Mouse (Mus musculus) hindbrain, embryonic 14.5 days (tissue): ENCODE data around the gene Pole4. TPM values are rescaled to one million over a fixed set of nuclear protein-coding genes. Genes with fewer than 3 reads are reported as not detected.

ENCODE experiments used
- ATAC-seq: fragments of 200-750 bp; cut with Nextera tagmentation; 2 replicates; pipeline ENCODE4 v1.8.0; 2017; ENCODE audit warnings: moderate number of reproducible peaks, mild to moderate bottlenecking, moderate TSS enrichment, moderate library complexity; ENCODE audit not compliant: low FRiP score
- DNase-seq: peaks from one replicate; pipeline ENCODE4 v3.0.0-alpha.2; 2015; ENCODE audit warnings: low spot score
- H3K27ac ChIP-seq: fragments of 300-500 bp; sonication (generic); 2 replicates; pipeline ENCODE4 v1.5.1; 2014; ENCODE audit warnings: mild to moderate bottlenecking, moderate library complexity
- H3K27me3 ChIP-seq: fragments of 300-500 bp; sonication (generic); 2 replicates; pipeline ENCODE4 v1.6.1; 2014; ENCODE audit warnings: mild to moderate bottlenecking, low read length, mixed read lengths; ENCODE audit not compliant: control insufficient read depth, insufficient read depth
- H3K36me3 ChIP-seq: fragments of 300-500 bp; sonication (generic); replicated peaks from 2 replicates; pipeline ENCODE4 v1.6.1; 2014; ENCODE audit not compliant: control insufficient read depth, insufficient read depth
- H3K4me1 ChIP-seq: fragments of 300-500 bp; sonication (generic); replicated peaks from 2 replicates; pipeline ENCODE4 v1.6.1; 2014; ENCODE audit warnings: antibody characterized with exemption, low read length, mixed read lengths; ENCODE audit not compliant: control insufficient read depth, insufficient read depth
- H3K4me2 ChIP-seq: fragments of 300-500 bp; sonication (generic); replicated peaks from 2 replicates; pipeline ENCODE4 v1.6.1; 2014; ENCODE audit warnings: mild to moderate bottlenecking, moderate library complexity
- H3K4me3 ChIP-seq: fragments of 300-500 bp; sonication (generic); replicated peaks from 2 replicates; pipeline ENCODE4 v1.5.1; 2014; ENCODE audit warnings: mild to moderate bottlenecking, low read length
- H3K9ac ChIP-seq: fragments of 300-500 bp; sonication (generic); 2 replicates; pipeline ENCODE4 v1.6.1; 2014
- H3K9me3 ChIP-seq: fragments of 300-500 bp; sonication (generic); 2 replicates; pipeline ENCODE4 v1.6.1; 2016; ENCODE audit warnings: low read length; ENCODE audit not compliant: control insufficient read depth
- WGBS: fragments of 180-500 bp; shearing (Covaris S2); extraction: QIAGEN DNeasy Blood & Tissue Kit; methylation state at CpG from one replicate; pipeline ENCODE4 v1.1.7; 2014; 5-methylcytosine and 5-hydroxymethylcytosine counted together
- polyA plus RNA-seq: library from polyadenylated mRNA; unstranded; fragments of >200 nt; fragmentation: Nextera tagmentation; extraction: Ambion mirVana; gene quantifications from 2 replicates; pipeline ENCODE4 v1.2.1, GENCODE M21; 2014

Pole4 gene
- polyA plus RNA-seq, 1 experiment from 2014 or later, result 157 TPM

GRCm38 (mm10) chr6:82609339-82609926 is 95.7 kb downstream of the Pole4 start:
- peak; percentile 76; the same call in 1 of the 2 replicates for ATAC-seq
- Histone ChIP-seq H3K4me2 (0 out of 2 replicates have a peak overlapping the region, but pooled peaks have one; percentile 5), H3K9me3 (no peaks in the 10 kb centered on the region), H3K4me3 (no peak overlapping the region), H3K27me3 (no peaks in the 10 kb centered on the region), H3K27ac (no peak overlapping the region; the same call in 1 of the 2 replicates), H3K36me3 (no peaks in the 10 kb centered on the region), H3K4me1 (peaks cover 8% of the 10 kb centered on the region; the same call in 1 of the 2 replicates), H3K9ac (no peak overlapping the region)
- 37% methylated on average over 7 of the region's 7 CpGs for WGBS
- peak; percentile 52 for DNase-seq

GRCm38 (mm10) chr6:82608756-82609155 is 96.4 kb downstream of the Pole4 start:
- Histone ChIP-seq H3K27ac (peak overlapping the region; percentile 23; the same call in 1 of the 2 replicates), H3K4me3 (no peak overlapping the region), H3K4me2 (no peak overlapping the region), H3K9ac (no peak overlapping the region), H3K4me1 (peaks cover 8% of the 10 kb centered on the region; the same call in 1 of the 2 replicates), H3K27me3 (no peaks in the 10 kb centered on the region), H3K9me3 (no peaks in the 10 kb centered on the region), H3K36me3 (no peaks in the 10 kb centered on the region)
- 89% methylated on average over 4 of the region's 4 CpGs for WGBS
- 0 out of 2 replicates have a peak, but pooled peaks have one; percentile 7 for ATAC-seq
- no peak for DNase-seq

GRCm38 (mm10) chr6:82604791-82605190 is 100.4 kb downstream of the Pole4 start:
- 61% methylated on average over 8 of the region's 8 CpGs for WGBS
- no peak overlapping the region for H3K4me3 ChIP-seq
- no peak overlapping the region for H3K4me2 ChIP-seq
- DNase-seq (no peak), ATAC-seq (no peak)
- H3K9me3 ChIP-seq, result no peaks in the 10 kb centered on the region; the same call in 1 of the 2 replicates
- no peaks in the 10 kb centered on the region for H3K27me3 ChIP-seq
- no peak overlapping the region for H3K27ac ChIP-seq
- peaks cover 14% of the 10 kb centered on the region; the same call in 1 of the 2 replicates for H3K4me1 ChIP-seq
- no peak overlapping the region for H3K9ac ChIP-seq
- H3K36me3 ChIP-seq, result no peaks in the 10 kb centered on the region

GRCm38 (mm10) chr6:82603665-82604064 is 101.5 kb downstream of the Pole4 start:
- 42% methylated on average over 2 of the region's 2 CpGs for WGBS

GRCm38 (mm10) chr6:82603228-82603627 is 101.9 kb downstream of the Pole4 start:
- Histone ChIP-seq H3K36me3 (no peaks in the 10 kb centered on the region), H3K27me3 (no peaks in the 10 kb centered on the region), H3K4me1 (0 out of 2 replicates have a peak, but pooled peaks cover 9% of the 10 kb centered on the region), H3K9me3 (no peaks in the 10 kb centered on the region; the same call in 1 of the 2 replicates), H3K4me3 (no peak overlapping the region), H3K27ac (no peak overlapping the region), H3K9ac (no peak overlapping the region), H3K4me2 (no peak overlapping the region)
- 79% methylated on average over 9 of the region's 9 CpGs for WGBS
- no peak for ATAC-seq
- no peak for DNase-seq

More at GRCm38 (mm10) chr6:82603665-82604064, 101.5 kb downstream of the Pole4 start:
- ATAC-seq (no peak), DNase-seq (peak; percentile 62)
- Histone ChIP-seq H3K9me3 (no peaks in the 10 kb centered on the region; the same call in 1 of the 2 replicates), H3K9ac (no peak overlapping the region), H3K4me1 (0 out of 2 replicates have a peak, but pooled peaks cover 9% of the 10 kb centered on the region), H3K27ac (no peak overlapping the region), H3K36me3 (no peaks in the 10 kb centered on the region), H3K4me2 (no peak overlapping the region), H3K27me3 (no peaks in the 10 kb centered on the region), H3K4me3 (no peak overlapping the region)

GRCm38 (mm10) chr6:82595461-82596090 is 109.6 kb downstream of the Pole4 start:
- no peaks in the 10 kb centered on the region for H3K36me3 ChIP-seq
- WGBS, result 64% methylated on average over 8 of the region's 8 CpGs
- no peak for ATAC-seq

GRCm38 (mm10) chr6:82589387-82589786 is 115.8 kb downstream of the Pole4 start:
- Histone ChIP-seq H3K27ac (no peak overlapping the region), H3K4me3 (no peak overlapping the region), H3K4me1 (no peaks in the 10 kb centered on the region), H3K27me3 (no peaks in the 10 kb centered on the region), H3K9ac (no peak overlapping the region), H3K9me3 (no peaks in the 10 kb centered on the region), H3K36me3 (no peaks in the 10 kb centered on the region), H3K4me2 (no peak overlapping the region)
- 78% methylated on average over 7 of the region's 7 CpGs for WGBS
- ATAC-seq (peak; percentile 40; the same call in 1 of the 2 replicates), DNase-seq (no peak)

More at GRCm38 (mm10) chr6:82595461-82596090, 109.6 kb downstream of the Pole4 start:
- H3K4me3 ChIP-seq, result no peak overlapping the region
- DNase-seq, result peak; percentile 32
- 0 out of 2 replicates have a peak, but pooled peaks cover 6% of the 10 kb centered on the region for H3K9me3 ChIP-seq
- H3K4me1 ChIP-seq, result no peaks in the 10 kb centered on the region
- H3K9ac ChIP-seq, result no peak overlapping the region
- H3K27me3 ChIP-seq, result no peaks in the 10 kb centered on the region
- H3K27ac ChIP-seq, result no peak overlapping the region
- no peak overlapping the region for H3K4me2 ChIP-seq

GRCm38 (mm10) chr6:82585396-82585795 is 119.8 kb downstream of the Pole4 start:
- DNase-seq (no peak), ATAC-seq (no peak)
- H3K4me2 ChIP-seq, result no peak overlapping the region
- H3K9ac ChIP-seq, result no peak overlapping the region
- H3K4me3 ChIP-seq, result no peak overlapping the region
- no peak overlapping the region for H3K27ac ChIP-seq
- no peaks in the 10 kb centered on the region for H3K27me3 ChIP-seq
- 66% methylated on average over 5 of the region's 6 CpGs for WGBS
- H3K9me3 ChIP-seq, result no peaks in the 10 kb centered on the region
- no peaks in the 10 kb centered on the region for H3K36me3 ChIP-seq
- H3K4me1 ChIP-seq, result no peaks in the 10 kb centered on the region

- no peak for ATAC-seq
Observed at GRCm38 (mm10) chr6:82575445-82575844, 129.7 kb downstream of the Pole4 start.

More at GRCm38 (mm10) chr6:82575445-82575844, 129.7 kb downstream of the Pole4 start:
- no peaks in the 10 kb centered on the region for H3K36me3 ChIP-seq
- no peaks in the 10 kb centered on the region for H3K27me3 ChIP-seq
- 90% methylated on average over 5 of the region's 5 CpGs for WGBS
- H3K9ac ChIP-seq, result no peak overlapping the region
- H3K4me3 ChIP-seq, result no peak overlapping the region
- no peaks in the 10 kb centered on the region for H3K4me1 ChIP-seq
- no peak overlapping the region for H3K27ac ChIP-seq
- H3K4me2 ChIP-seq, result no peak overlapping the region
- no peaks in the 10 kb centered on the region for H3K9me3 ChIP-seq
- no peak for DNase-seq
